34 mouse cellular contexts compared by ENCODE assay signal in the genomic region with DNA sequence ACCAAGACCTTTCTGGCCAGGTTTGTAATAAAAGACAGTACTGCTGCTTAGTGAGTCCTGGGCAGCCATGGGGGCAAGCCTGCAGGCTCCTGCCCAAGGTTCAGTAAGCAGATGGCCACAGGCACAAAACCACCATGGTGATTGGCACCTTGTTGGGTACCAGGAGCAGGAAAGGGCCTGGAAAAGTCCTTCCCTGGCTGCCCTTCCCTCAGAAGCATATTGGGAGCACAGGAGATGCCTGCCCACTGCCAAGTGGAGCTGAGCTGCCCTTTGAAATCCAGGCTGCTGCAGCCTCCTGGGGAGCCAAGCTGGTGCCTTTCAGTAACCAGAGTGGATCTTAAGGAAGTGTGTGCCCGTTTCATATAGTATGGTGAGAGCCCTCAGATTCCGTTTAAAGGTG. TPM values are rescaled to one million over a fixed set of nuclear protein-coding genes. Genes with fewer than 3 reads are reported as not detected.
A peak's percentile ranks its signal among the peaks of the same experiment; 100 is the strongest.
DNase-seq lines count a peak whose midpoint lies in the region; ATAC-seq and TF ChIP-seq lines count a peak whose summit lies in the region.
"Had no signal": no experiment of that assay in that cellular context is flagged by ENCODE, and none has a peak within 500 bp of the region (broad histone marks: within the 10 kb centered on the region; RNA-seq: fewer than 3 reads in every experiment).

No protein-coding gene starts in this region.

- no peak overlapping the region for H3K4me2 ChIP-seq in midbrain, postnatal 0 days (ENCODE audit: low read depth, low read length, poor library complexity, severe bottlenecking)
- no peak overlapping the region for H3K4me2 ChIP-seq in midbrain, embryonic 15.5 days
- H3K4me2 ChIP-seq in forebrain, embryonic 16.5 days (ENCODE audit: low read length), result no peak overlapping the region
- H3K4me2 ChIP-seq: embryonic facial prominence, embryonic 15.5 days; forebrain, embryonic 12.5 days; heart, embryonic 13.5 days; hindbrain, embryonic 15.5 days; intestine, embryonic 15.5 days; midbrain, embryonic 13.5 days; neural tube, embryonic 15.5 days had no signal

- H3K4me1 ChIP-seq in midbrain, postnatal 0 days (ENCODE audit: insufficient read depth, low read length), result no peaks in the 10 kb centered on the region
- no peaks in the 10 kb centered on the region for H3K4me1 ChIP-seq in midbrain, embryonic 15.5 days
- H3K4me1 ChIP-seq in cerebellum, adult 2 months (ENCODE audit: control insufficient read depth, insufficient read depth, low read length), result peaks cover 39% of the 10 kb centered on the region
- no peaks in the 10 kb centered on the region for H3K4me1 ChIP-seq in forebrain, embryonic 16.5 days (replicated peaks; ENCODE audit: control insufficient read depth, insufficient read depth, low read length)
- H3K4me1 ChIP-seq: embryonic facial prominence, embryonic 10.5 days; embryonic facial prominence, embryonic 15.5 days; forebrain, embryonic 12.5 days; hindbrain, embryonic 10.5 days; hindbrain, embryonic 15.5 days; intestine, embryonic 15.5 days; midbrain, embryonic 13.5 days; neural tube, embryonic 15.5 days had no signal

- TF ChIP-seq CTCF in midbrain, postnatal 0 days (IDR thresholded peaks at IDR 0.05), result no peak
- TF ChIP-seq CTCF in cerebellum, adult 2 months (IDR thresholded peaks at IDR 0.05; ENCODE audit: borderline replicate concordance, insufficient read depth, low read depth, low read length), result no peak

- TF ChIP-seq POLR2A in cerebellum, adult 2 months (IDR thresholded peaks at IDR 0.05; ENCODE audit: borderline replicate concordance, insufficient read depth, low read length), result no peak

- no peaks in the 10 kb centered on the region for H3K27me3 ChIP-seq in midbrain, postnatal 0 days (ENCODE audit: insufficient read depth, low read length)
- H3K27me3 ChIP-seq in midbrain, embryonic 15.5 days (replicated peaks), result no peaks in the 10 kb centered on the region
- H3K27me3 ChIP-seq in cerebellum, adult 2 months (ENCODE audit: control insufficient read depth, insufficient read depth, low read length), result no peaks in the 10 kb centered on the region
- no peaks in the 10 kb centered on the region for H3K27me3 ChIP-seq in forebrain, embryonic 16.5 days (replicated peaks; ENCODE audit: control insufficient read depth, insufficient read depth, low read length)
- H3K27me3 ChIP-seq: embryonic facial prominence, embryonic 15.5 days; forebrain, embryonic 12.5 days; heart, embryonic 13.5 days; hindbrain, embryonic 15.5 days; intestine, embryonic 15.5 days; midbrain, embryonic 13.5 days; neural tube, embryonic 15.5 days had no signal

- DNase-seq in midbrain, postnatal 0 days (ENCODE audit: low spot score), result peak; percentile 54
- DNase-seq in cerebellum, adult 2 months, result peak; percentile 94 to 99
- peak; percentile 91 to 95 for DNase-seq in cerebellum, postnatal 14 days
- DNase-seq in frontal cortex, postnatal 25 days (ENCODE audit: low spot score in 2 of 2), result no peak
- DNase-seq in adrenal gland, postnatal 10 days, result no peak
- DNase-seq: adrenal gland, postnatal 25 days; gastrocnemius, postnatal 36 days; heart, postnatal 10 days; kidney, adult 8-10 months; kidney, postnatal 10 days; layer of hippocampus, postnatal 36 days; liver; lung, adult 2 months; lung, postnatal 10 days; right cerebral cortex, postnatal 25 days; thymus, adult 2 months; thymus, postnatal 36 days had no signal

- no peak overlapping the region for H3K27ac ChIP-seq in midbrain, postnatal 0 days (ENCODE audit: low read depth, low read length)
- H3K27ac ChIP-seq in midbrain, embryonic 15.5 days, result no peak overlapping the region
- peak overlapping the region; percentile 83; the same call in 1 of the 2 replicates for H3K27ac ChIP-seq in cerebellum, adult 2 months (ENCODE audit: insufficient read depth, low read length)
- no peak overlapping the region for H3K27ac ChIP-seq in forebrain, embryonic 16.5 days (ENCODE audit: low read length)
- H3K27ac ChIP-seq: embryonic facial prominence, embryonic 10.5 days; embryonic facial prominence, embryonic 15.5 days; forebrain, embryonic 12.5 days; heart, embryonic 13.5 days; hindbrain, embryonic 10.5 days; hindbrain, embryonic 15.5 days; intestine, embryonic 15.5 days; liver, embryonic 14.5 days; macrophage; midbrain, embryonic 13.5 days; neural tube, embryonic 15.5 days; stomach, postnatal 0 days had no signal

- no peak overlapping the region for H3K4me3 ChIP-seq in midbrain, postnatal 0 days (ENCODE audit: low read depth, low read length)
- no peak overlapping the region for H3K4me3 ChIP-seq in midbrain, embryonic 15.5 days
- no peak overlapping the region for H3K4me3 ChIP-seq in cerebellum, adult 2 months (replicated peaks; ENCODE audit: insufficient read depth, low read depth, low read length)
- no peak overlapping the region for H3K4me3 ChIP-seq in forebrain, embryonic 16.5 days (replicated peaks; ENCODE audit: low read length)
- H3K4me3 ChIP-seq: embryonic facial prominence, embryonic 10.5 days; embryonic facial prominence, embryonic 15.5 days; forebrain, embryonic 12.5 days; heart, embryonic 13.5 days; hindbrain, embryonic 10.5 days; hindbrain, embryonic 15.5 days; intestine, embryonic 15.5 days; midbrain, embryonic 13.5 days; neural tube, embryonic 15.5 days had no signal

- no peak overlapping the region for H3K9ac ChIP-seq in midbrain, postnatal 0 days (replicated peaks; ENCODE audit: low read length, poor library complexity, severe bottlenecking)
- no peak overlapping the region for H3K9ac ChIP-seq in midbrain, embryonic 15.5 days
- no peak overlapping the region for H3K9ac ChIP-seq in forebrain, embryonic 16.5 days (replicated peaks; ENCODE audit: low read depth, low read length)
- H3K9ac ChIP-seq: embryonic facial prominence, embryonic 15.5 days; forebrain, embryonic 12.5 days; heart, embryonic 13.5 days; hindbrain, embryonic 15.5 days; intestine, embryonic 15.5 days; liver, embryonic 14.5 days; midbrain, embryonic 13.5 days; neural tube, embryonic 15.5 days had no signal

- WGBS in midbrain, postnatal 0 days, result 78% methylated on average over 2 of the region's 2 CpGs
- WGBS in midbrain, embryonic 15.5 days, result 67% methylated on average over 2 of the region's 2 CpGs
- WGBS in cerebellum, adult 2 months, result 8% methylated on average over 2 of the region's 2 CpGs
- 60% methylated on average over 2 of the region's 2 CpGs for WGBS in forebrain, embryonic 16.5 days

- H3K9me3 ChIP-seq in midbrain, postnatal 0 days (ENCODE audit: low read length), result 0 out of 2 replicates have a peak, but pooled peaks cover 3% of the 10 kb centered on the region
- H3K9me3 ChIP-seq in midbrain, embryonic 15.5 days, result no peaks in the 10 kb centered on the region
- H3K9me3 ChIP-seq in forebrain, embryonic 16.5 days (ENCODE audit: control insufficient read depth, low read length), result no peaks in the 10 kb centered on the region
- H3K9me3 ChIP-seq: embryonic facial prominence, embryonic 10.5 days; embryonic facial prominence, embryonic 15.5 days; forebrain, embryonic 12.5 days; heart, embryonic 13.5 days; hindbrain, embryonic 10.5 days; hindbrain, embryonic 15.5 days; intestine, embryonic 15.5 days; midbrain, embryonic 13.5 days; neural tube, embryonic 15.5 days had no signal

- ATAC-seq in midbrain, postnatal 0 days (ENCODE audit: low FRiP score), result no peak
- no peak for ATAC-seq in midbrain, embryonic 15.5 days (replicated peaks)
- no peak for ATAC-seq in forebrain, embryonic 16.5 days
- ATAC-seq: CD4-positive, CD25-positive, alpha-beta regulatory T cell, adult 4 months; intestine, embryonic 15.5 days; midbrain, embryonic 13.5 days had no signal

- H3K36me3 ChIP-seq in midbrain, postnatal 0 days (ENCODE audit: insufficient read depth, low read length), result peaks cover 8% of the 10 kb centered on the region; the same call in 1 of the 2 replicates
- no peaks in the 10 kb centered on the region; the same call in 1 of the 2 replicates for H3K36me3 ChIP-seq in midbrain, embryonic 15.5 days (replicated peaks)
- no peaks in the 10 kb centered on the region for H3K36me3 ChIP-seq in forebrain, embryonic 16.5 days (ENCODE audit: control insufficient read depth, insufficient read depth)
- H3K36me3 ChIP-seq: embryonic facial prominence, embryonic 10.5 days; embryonic facial prominence, embryonic 15.5 days; forebrain, embryonic 12.5 days; hindbrain, embryonic 10.5 days; intestine, embryonic 15.5 days; midbrain, embryonic 13.5 days had no signal

RNA-seq across cellular contexts. Expression of a gene that starts 41.5 kb away (rescaled TPM):
- total RNA-seq in midbrain, postnatal 0 days (2014; rRNA removed), result 15.3 and 19.4 TPM in 2 replicates
- 5.9 and 6.3 TPM in 2 replicates for polyA plus RNA-seq in midbrain, postnatal 0 days (2015; fragmentation: Nextera tagmentation; extraction: Ambion mirVana)
- polyA plus RNA-seq in midbrain, embryonic 15.5 days (2015; fragmentation: Nextera tagmentation; extraction: Ambion mirVana), result 4.5 TPM in 2 replicates
- 41.2 TPM in 2 replicates for polyA plus RNA-seq in cerebellum, adult 2 months (2012; rRNA removed)
- total RNA-seq in adrenal gland, postnatal 10 days (2021), result under 1 TPM; 0.48 to 0.67 TPM
- 1.1 and 2.2 TPM in 2 replicates for polyA plus RNA-seq in forebrain, embryonic 16.5 days (2015; fragmentation: Nextera tagmentation; extraction: Ambion mirVana)
- total RNA-seq: megakaryocyte-erythroid progenitor cell, adult 5-6 weeks had no signal
- polyA plus RNA-seq: CD4-positive, CD25-positive, alpha-beta regulatory T cell, adult 4 months; large intestine, adult 2 months; lung, adult 2 months; macrophage; thymus, adult 2 months had no signal

Comparison
In these comparisons a context has a peak if more than half of its experiments do, and no peak if none do; other contexts are left out.
1. DNase-seq: peak in midbrain, postnatal 0 days (single experiment), cerebellum, adult 2 months (2 of 2) and cerebellum, postnatal 14 days (2 of 2); none in frontal cortex, postnatal 25 days (0 of 2) and adrenal gland, postnatal 10 days (single experiment).